Mouse (Mus musculus) heart, postnatal 0 days (tissue): ENCODE results near the gene Ripply1.

Experiments
- CTCF ChIP-seq: IDR thresholded peaks from 2 replicates; pipeline ENCODE4 v1.5.1; 2016; ENCODE audit warnings: antibody characterized with exemption, control low read depth, low read depth
- EP300 ChIP-seq: IDR thresholded peaks from 2 replicates; pipeline ENCODE4 v1.6.1; 2016; ENCODE audit warnings: antibody characterized with exemption, low read depth

GRCm38 (mm10) chrX:139782278-139783044 lies at the start of gene Ripply1:
- TF ChIP-seq CTCF, result no peak
- no peak for TF ChIP-seq EP300
